In the genomic region with DNA sequence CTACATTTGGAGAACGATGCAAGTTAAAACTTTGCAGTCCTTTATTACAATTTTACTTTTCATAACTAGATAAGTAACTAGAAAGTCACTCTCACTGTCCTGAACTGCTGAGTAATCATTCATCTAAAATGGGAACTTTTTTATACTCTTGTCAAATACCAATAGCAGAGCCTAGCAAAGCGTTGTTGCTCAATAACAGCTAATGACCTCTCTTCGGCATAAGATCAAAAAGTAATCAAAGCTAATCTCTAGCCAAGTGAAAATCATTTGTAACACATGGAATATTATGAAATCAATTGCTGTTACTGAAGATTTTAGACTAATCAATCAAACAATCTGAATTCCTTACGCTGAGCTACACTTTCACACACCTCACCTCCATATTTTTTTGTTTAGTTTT, we compare ENCODE assay signal across 35 mouse cellular contexts. TPM values are rescaled to one million over a fixed set of nuclear protein-coding genes. Genes with fewer than 3 reads are reported as not detected.
"Had no signal": no experiment of that assay in that cellular context is flagged by ENCODE, and none has a peak within 500 bp of the region (broad histone marks: within the 10 kb centered on the region; RNA-seq: fewer than 3 reads in every experiment).

No protein-coding gene starts in this region.

- H3K27ac ChIP-seq: embryonic facial prominence, embryonic 10.5 days; embryonic facial prominence, embryonic 12.5 days; embryonic facial prominence, embryonic 13.5 days; embryonic facial prominence, embryonic 15.5 days; forebrain, embryonic 10.5 days; forebrain, embryonic 12.5 days; forebrain, embryonic 13.5 days; forebrain, embryonic 15.5 days; gastrocnemius, adult 2 months; heart, adult 2 months had no signal

- H3K4me3 ChIP-seq: embryonic facial prominence, embryonic 10.5 days; embryonic facial prominence, embryonic 12.5 days; embryonic facial prominence, embryonic 13.5 days; embryonic facial prominence, embryonic 15.5 days; erythroblast, embryonic 14.5 days; forebrain, embryonic 10.5 days; forebrain, embryonic 12.5 days; forebrain, embryonic 13.5 days; forebrain, embryonic 15.5 days; gastrocnemius, adult 2 months; heart, adult 2 months had no signal

- DNase-seq: cerebellum, adult 2 months; cerebellum, adult 8-10 months; cerebellum, adult 9-10 months; cerebellum, adult 9-11 months; cerebellum, postnatal 10 days; cerebellum, postnatal 14 days; cerebellum, postnatal 25 days; cerebellum, postnatal 36 days; embryo, embryonic 11 days; forebrain, postnatal 0 days; gastrocnemius, adult 2 months; gastrocnemius, postnatal 10 days; gastrocnemius, postnatal 14 days; gastrocnemius, postnatal 25 days; gastrocnemius, postnatal 36 days; heart, adult 11 months; heart, adult 18-20 months; heart, adult 2 months had no signal

- H3K9me3 ChIP-seq: embryonic facial prominence, embryonic 10.5 days; embryonic facial prominence, embryonic 12.5 days; embryonic facial prominence, embryonic 13.5 days; embryonic facial prominence, embryonic 15.5 days; forebrain, embryonic 10.5 days; forebrain, embryonic 12.5 days; forebrain, embryonic 13.5 days; forebrain, embryonic 15.5 days had no signal

- H3K4me1 ChIP-seq: embryonic facial prominence, embryonic 10.5 days; embryonic facial prominence, embryonic 12.5 days; embryonic facial prominence, embryonic 13.5 days; embryonic facial prominence, embryonic 15.5 days; forebrain, embryonic 10.5 days; forebrain, embryonic 12.5 days; forebrain, embryonic 13.5 days; forebrain, embryonic 15.5 days had no signal

- ATAC-seq: forebrain, embryonic 13.5 days; forebrain, embryonic 14.5 days; forebrain, embryonic 15.5 days; forebrain, embryonic 16.5 days; forebrain, postnatal 0 days had no signal

- H3K9ac ChIP-seq: embryonic facial prominence, embryonic 12.5 days; embryonic facial prominence, embryonic 13.5 days; embryonic facial prominence, embryonic 15.5 days; forebrain, embryonic 12.5 days; forebrain, embryonic 13.5 days; forebrain, embryonic 15.5 days; forebrain, postnatal 0 days had no signal

- H3K4me2 ChIP-seq: embryonic facial prominence, embryonic 12.5 days; embryonic facial prominence, embryonic 13.5 days; embryonic facial prominence, embryonic 15.5 days; forebrain, embryonic 12.5 days; forebrain, embryonic 13.5 days; forebrain, embryonic 15.5 days had no signal

- H3K36me3 ChIP-seq: embryonic facial prominence, embryonic 10.5 days; embryonic facial prominence, embryonic 12.5 days; embryonic facial prominence, embryonic 13.5 days; embryonic facial prominence, embryonic 15.5 days; forebrain, embryonic 10.5 days; forebrain, embryonic 12.5 days; forebrain, embryonic 15.5 days had no signal

- H3K27me3 ChIP-seq: embryonic facial prominence, embryonic 12.5 days; embryonic facial prominence, embryonic 13.5 days; embryonic facial prominence, embryonic 15.5 days; forebrain, embryonic 12.5 days; forebrain, embryonic 13.5 days; forebrain, embryonic 15.5 days had no signal

RNA-seq across cellular contexts. Expression of gene Stmnd1, which starts 24.2 kb away (rescaled TPM):
- total RNA-seq: common myeloid progenitor, adult 5-6 weeks; forebrain, postnatal 0 days; gastrocnemius, adult 18-20 months; granulocyte monocyte progenitor cell, adult 5-6 weeks had no signal
- polyA plus RNA-seq: embryonic facial prominence, embryonic 11.5 days; embryonic facial prominence, embryonic 13.5 days; erythroblast, embryonic 14.5 days; forebrain, embryonic 10.5 days; forebrain, embryonic 11.5 days; forebrain, embryonic 12.5 days; forebrain, embryonic 13.5 days; forebrain, embryonic 14.5 days; forebrain, embryonic 15.5 days; forebrain, embryonic 16.5 days; forebrain, postnatal 0 days; frontal cortex, adult 2 months had no signal
